Mouse (Mus musculus) frontal cortex, postnatal 36 days (tissue): Measurements from ENCODE around the gene Tdrd3.

ENCODE experiments used
- DNase-seq, 2 experiments: peaks; one replicate each; pipeline ENCODE4 v3.0.0; 2022; ENCODE audit warnings: low spot score in 2 of 2

Gene Tdrd3

DNA sequence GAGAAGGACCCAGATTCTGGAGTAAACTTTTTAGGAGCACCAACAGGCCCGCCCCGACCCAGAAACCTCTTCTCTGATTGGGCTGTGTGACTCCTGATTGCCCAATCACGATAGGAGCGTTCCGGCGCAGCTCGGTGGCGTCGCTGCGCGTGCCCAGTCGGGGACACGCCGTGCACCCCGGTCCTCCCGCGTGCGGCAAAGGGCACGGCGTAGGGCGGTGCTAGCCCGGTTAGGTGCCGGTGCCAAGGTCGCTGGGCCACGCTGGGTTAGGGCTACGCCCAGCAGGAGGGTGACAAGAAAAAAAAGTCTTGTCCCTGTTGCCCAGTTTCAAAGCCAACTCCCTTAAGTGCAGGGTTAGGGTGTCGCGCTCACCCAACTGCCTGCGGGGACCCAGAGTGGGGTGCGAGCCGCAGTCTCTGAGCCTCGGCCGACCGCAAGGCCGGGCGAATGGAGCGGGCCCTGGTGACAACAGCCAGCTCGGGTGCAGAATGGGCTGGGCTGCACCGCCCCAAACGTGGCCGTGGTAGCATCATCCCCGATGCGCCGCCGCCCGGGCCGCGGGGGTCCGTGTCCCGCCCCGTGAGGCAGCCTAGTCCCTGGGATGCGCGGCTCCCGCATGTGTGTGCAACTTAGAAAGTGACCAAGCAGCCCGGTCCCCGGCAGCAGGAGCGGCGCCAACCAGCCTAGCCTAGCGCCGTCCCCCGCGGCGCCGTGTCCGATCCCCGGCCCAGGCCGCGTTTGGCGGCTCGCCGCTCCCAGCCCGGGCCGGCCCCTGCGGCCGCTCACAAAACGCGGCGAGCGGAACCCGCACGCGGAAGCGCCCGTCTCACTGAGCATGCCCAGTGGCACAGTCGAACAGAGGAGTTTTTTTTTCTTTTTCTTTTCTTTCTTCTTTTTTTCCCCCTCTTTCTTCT, at the start of gene Tdrd3:
TSS of gene Tdrd3 (plus strand) at position 832 of the 914 bp plus-strand sequence.
- DNase-seq: peak; percentile 96 to 97

GRCm38 (mm10) chr14:87367169-87367568, 49.3 kb upstream of the Tdrd3 start:
- DNase-seq: no peak

DNA sequence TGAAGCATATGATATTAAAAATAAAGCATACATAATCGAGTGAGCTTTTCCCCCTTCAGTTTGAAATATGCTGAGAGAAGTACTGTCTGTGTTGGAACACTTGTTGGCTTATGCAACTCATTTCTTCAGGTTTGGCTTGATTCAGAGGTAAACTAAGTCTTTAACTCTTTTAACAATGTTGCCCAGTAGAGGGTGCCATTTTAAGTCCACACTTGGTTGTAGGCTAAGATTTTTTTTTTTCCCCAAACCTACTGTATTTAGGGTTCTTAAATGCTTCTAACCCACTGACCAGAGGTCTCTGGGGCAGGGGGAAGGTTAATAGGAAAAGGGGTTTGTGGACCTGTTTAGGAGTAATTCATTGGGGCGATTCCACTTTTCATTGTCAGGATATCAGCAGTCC, 33.4 kb upstream of the Tdrd3 start:
- DNase-seq: no peak

DNA sequence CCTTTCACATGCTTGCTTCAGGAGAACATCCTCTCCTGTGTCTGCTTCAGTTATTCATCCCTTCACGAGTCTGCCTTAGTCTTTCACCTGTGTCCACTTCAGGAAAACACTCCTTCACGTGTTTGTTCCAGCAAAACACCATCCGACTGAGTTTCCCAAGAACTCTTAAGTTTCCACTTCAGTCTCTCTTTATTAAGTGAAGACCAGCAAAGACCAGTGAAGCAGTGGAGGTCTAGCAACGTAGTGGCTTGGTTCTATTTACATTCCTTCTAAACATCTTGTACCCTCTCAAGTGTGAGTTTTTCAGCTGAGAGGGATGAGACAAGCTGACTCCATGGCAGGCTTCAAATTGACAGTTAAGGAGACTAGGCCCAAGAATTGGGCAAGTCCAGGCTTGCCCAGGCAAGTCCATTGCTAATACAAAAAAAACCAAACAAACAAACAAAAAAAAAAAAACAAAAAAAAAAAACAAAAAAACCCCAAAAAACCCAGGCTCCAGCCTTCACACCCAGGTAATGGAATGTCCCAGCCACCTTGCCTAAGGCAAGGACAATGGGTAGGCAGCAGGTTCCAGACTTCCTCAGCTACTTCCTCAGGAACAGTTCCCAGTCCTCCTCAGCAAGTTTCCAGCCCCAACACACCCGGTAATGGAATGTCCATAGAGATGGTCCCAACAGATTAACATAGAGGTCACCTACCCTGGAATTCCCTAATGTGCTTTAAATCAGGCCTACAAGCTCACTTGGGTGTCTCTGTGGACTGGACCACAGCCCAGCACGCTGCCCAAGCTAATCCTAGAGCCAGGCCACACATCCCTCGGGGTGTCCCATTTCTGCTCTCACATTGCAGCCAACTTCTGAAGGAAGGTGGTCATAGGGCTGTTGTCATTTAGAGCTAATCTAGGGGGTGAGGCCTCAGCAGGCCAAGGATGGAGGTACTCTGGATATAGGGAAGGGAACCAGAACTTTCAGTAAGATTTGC, 31.9 kb upstream of the Tdrd3 start:
- no peak for DNase-seq

GRCm38 (mm10) chr14:87393096-87393495, 23.3 kb upstream of the Tdrd3 start:
- no peak for DNase-seq

- no peak for DNase-seq
Measured at GRCm38 (mm10) chr14:87396643-87397042, 19.8 kb upstream of the Tdrd3 start.

GRCm38 (mm10) chr14:87415486-87415807, 992 bp upstream of the Tdrd3 start:
- no peak for DNase-seq

- DNase-seq: peak; percentile 26 to 37
Measured at GRCm38 (mm10) chr14:87416755-87417690, 584 bp downstream of the Tdrd3 start.

DNA sequence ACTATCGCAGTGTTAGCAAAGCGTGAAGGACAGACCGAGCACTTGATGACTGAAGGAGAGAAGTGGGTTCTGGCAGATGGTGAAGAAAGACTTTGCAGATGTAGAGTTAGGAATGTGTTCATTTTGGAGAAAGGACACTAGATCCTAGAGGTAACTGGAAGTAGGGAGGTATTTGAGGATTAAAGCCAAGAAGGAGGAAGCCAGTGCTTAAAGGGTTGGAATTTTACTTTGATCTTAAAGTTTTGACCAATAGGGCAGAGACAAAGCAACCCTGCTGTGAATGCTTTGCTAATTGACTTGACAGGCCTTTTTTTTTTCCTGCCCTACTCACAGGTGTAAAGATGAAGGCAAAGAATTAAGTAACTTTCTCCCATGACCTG, 1.2 kb downstream of the Tdrd3 start:
- no peak for DNase-seq

- no peak for DNase-seq
Measured at GRCm38 (mm10) chr14:87419740-87420139, 3.3 kb downstream of the Tdrd3 start.

DNA sequence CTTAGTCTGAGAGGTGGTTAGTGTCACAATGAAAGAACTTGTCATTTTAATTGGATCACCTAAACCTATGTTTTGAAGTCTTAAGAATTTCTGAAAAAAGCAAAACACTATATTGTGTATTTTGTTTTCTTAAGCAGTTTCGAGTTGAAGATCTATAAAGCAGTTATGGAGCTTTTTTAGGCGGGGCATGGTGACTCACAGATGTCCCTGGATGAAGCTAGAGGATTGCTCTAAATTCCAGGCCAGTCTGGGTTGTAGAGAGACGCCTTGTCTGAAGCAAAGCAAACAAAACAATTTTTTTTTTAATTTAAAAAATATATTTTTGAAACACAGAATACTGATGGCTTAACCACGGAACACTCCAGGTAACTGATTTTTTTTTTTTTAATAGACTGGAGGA, 4.1 kb downstream of the Tdrd3 start:
- DNase-seq: no peak

GRCm38 (mm10) chr14:87422432-87422831, 6.0 kb downstream of the Tdrd3 start:
- no peak for DNase-seq

DNA sequence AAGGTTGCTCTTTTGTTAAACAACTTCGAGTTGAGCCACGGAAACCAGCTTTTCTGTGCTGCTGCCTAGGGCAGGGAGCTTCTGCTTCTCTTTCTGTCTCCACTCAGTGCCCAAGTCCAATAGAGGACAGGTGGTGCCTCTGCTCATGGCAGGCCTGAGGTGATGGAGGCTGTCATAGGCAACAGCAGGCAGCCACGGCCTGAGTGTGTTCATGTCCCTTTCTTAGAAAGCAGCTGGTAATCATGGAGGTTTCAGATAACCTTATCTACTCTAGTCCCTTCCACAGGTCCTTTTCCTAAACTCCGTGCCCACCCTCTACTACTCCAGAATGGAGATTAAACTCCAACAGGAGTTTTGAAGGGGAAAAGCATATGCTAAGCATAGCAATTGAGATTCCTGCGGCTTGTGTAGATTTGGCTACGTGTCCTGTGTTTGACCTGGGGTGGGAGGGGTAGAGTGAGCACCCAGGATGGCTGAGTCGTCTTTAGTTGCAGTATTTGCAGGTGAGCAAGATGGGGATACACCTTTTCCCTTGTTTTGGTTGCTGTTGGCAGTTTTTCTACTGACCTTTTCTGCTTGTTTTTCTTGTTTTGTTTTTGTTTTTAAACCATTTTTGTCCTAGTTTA, 10.0 kb downstream of the Tdrd3 start:
- DNase-seq: no peak

- DNase-seq: no peak
Measured at GRCm38 (mm10) chr14:87427032-87427431, 10.6 kb downstream of the Tdrd3 start.

DNA sequence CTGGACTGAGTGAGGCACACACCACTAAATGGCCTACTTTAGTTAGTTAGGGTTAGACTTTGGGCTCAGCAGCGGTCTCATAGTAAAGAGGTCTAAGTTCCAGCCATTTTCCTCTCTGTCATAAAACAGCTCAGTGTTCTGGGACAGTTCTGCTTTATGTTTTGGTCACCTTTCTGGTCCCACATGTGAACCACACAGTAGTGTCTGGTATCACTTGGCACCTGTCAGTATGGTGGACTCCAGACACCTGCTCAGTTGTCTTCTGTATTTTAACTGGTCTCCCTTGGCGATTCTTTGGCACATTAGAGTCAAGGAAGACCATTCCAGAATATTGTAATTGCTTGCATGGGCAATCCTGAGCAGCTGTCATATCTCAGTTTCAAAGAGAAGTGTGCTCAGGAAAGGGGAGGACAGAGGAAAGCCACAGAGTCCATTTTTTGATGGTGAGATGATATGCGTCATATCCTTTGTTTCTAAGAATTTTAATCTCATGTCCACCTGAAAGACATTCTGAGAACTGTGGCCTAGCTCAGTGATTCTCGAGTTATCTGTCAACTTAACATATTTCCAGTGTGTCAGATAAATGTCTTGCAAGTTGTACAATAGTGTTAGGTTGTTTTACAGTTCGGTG, 11.3 kb downstream of the Tdrd3 start:
- DNase-seq: no peak

- DNase-seq: no peak
Measured at GRCm38 (mm10) chr14:87433390-87433915, 17.0 kb downstream of the Tdrd3 start.

- DNase-seq: no peak
Measured at GRCm38 (mm10) chr14:87435382-87435781, 18.9 kb downstream of the Tdrd3 start.

DNA sequence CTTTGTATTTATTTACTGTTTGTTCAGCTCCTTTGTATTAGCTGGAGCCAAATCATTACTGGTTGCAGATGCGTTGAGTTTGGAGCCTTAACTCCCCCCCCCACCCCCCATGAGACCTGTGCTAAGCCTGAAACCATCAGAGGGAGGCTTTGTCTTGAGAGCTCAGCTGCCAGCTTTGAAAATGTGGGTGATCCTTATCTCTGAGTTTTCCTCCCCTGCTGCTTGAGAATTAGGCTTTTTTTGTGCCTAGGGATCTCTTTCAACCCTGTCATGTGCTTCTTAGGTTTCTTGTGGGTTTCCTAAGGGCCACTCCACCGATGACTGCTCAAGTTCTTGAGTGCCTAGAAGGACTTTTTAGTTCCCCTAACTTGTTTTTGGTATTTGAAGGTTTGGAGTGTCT, 23.3 kb downstream of the Tdrd3 start:
- DNase-seq: no peak

DNA sequence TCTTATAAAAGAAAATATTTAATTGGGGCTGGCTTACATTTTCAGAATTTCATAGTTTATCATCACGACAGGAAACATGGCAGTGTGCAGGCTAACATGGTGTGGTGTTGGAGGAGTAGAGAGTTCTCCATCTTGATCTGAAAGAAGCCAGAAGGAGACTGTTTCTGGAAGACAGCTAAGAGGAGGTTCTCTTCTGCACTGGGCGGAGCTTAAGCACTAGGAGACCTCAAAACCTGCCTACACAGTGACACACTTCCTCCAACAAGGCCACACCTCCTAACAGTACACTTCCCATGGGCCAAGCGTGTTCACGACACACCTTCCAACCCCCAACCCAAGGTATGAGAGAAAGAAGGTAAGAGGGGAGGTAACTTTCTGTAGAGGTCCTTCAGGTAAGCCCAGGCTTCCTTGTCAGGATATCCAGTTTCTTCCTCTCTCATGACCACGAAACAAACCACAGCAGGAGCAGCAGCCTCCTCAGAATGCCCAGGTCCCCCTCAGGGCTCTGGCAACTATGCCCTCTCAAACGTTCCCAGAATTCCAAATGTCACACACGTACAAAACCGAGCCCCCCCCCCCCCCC, 30.0 kb downstream of the Tdrd3 start:
- no peak for DNase-seq
